Mouse (Mus musculus) cerebellum, adult 2 months (tissue): ENCODE results near the gene D230025D16Rik. TPM values are rescaled to one million over a fixed set of nuclear protein-coding genes. Genes with fewer than 3 reads are reported as not detected.
"Not testable (repeated sequence)": the region's sequence is repeated elsewhere in the genome, so short reads cannot be mapped to it uniquely, and the experiment has no call there.

Experiments used
- DNase-seq, 2 experiments: peaks; one replicate each; pipeline ENCODE4 v3.0.0; 2021
- H3K27ac ChIP-seq: fragments of 200-500 bp; 2 replicates; pipeline ENCODE4 v1.5.1; 2012; ENCODE audit warnings: low read length, control low read depth, inconsistent platforms; ENCODE audit not compliant: insufficient read depth
- H3K27me3 ChIP-seq: fragments of 200-500 bp; 2 replicates; pipeline ENCODE4 v1.6.1; 2012; ENCODE audit warnings: inconsistent platforms, mild to moderate bottlenecking, low read length, moderate library complexity; ENCODE audit not compliant: control insufficient read depth, insufficient read depth
- H3K4me1 ChIP-seq: fragments of 200-500 bp; 2 replicates; pipeline ENCODE4 v1.6.1; 2011; ENCODE audit warnings: low read length; ENCODE audit not compliant: control insufficient read depth, insufficient read depth
- H3K4me3 ChIP-seq: fragments of 200-500 bp; replicated peaks from 2 replicates; pipeline ENCODE3; 2011; ENCODE audit warnings: mild to moderate bottlenecking, low read depth, low read length, control low read depth; ENCODE audit not compliant: insufficient read depth
- CTCF ChIP-seq: fragments of 200-500 bp; IDR thresholded peaks from 2 replicates; pipeline ENCODE4 v1.5.1; 2011; ENCODE audit warnings: low read depth, mild to moderate bottlenecking, control low read depth, low read length, moderate library complexity, borderline replicate concordance; ENCODE audit not compliant: insufficient read depth
- POLR2A ChIP-seq: fragments of 200-500 bp; IDR thresholded peaks from 2 replicates; pipeline ENCODE4 v1.6.1; 2011; ENCODE audit warnings: low read length, control low read depth, borderline replicate concordance; ENCODE audit not compliant: insufficient read depth
- WGBS: fragments of 180-500 bp; shearing (Covaris S2); methylation state at CpG from one replicate; pipeline ENCODE4 v1.1.7; 2018; 5-methylcytosine and 5-hydroxymethylcytosine counted together
- polyA plus RNA-seq: library from polyadenylated mRNA; depleted of rRNA; stranded (reverse); fragments of >200 nt; gene quantifications from 2 replicates; pipeline ENCODE4 v1.2.3, GENCODE M21; 2012; rRNA removed

D230025D16Rik gene
- 34.9 and 36.4 TPM in 2 replicates for polyA plus RNA-seq

DNA sequence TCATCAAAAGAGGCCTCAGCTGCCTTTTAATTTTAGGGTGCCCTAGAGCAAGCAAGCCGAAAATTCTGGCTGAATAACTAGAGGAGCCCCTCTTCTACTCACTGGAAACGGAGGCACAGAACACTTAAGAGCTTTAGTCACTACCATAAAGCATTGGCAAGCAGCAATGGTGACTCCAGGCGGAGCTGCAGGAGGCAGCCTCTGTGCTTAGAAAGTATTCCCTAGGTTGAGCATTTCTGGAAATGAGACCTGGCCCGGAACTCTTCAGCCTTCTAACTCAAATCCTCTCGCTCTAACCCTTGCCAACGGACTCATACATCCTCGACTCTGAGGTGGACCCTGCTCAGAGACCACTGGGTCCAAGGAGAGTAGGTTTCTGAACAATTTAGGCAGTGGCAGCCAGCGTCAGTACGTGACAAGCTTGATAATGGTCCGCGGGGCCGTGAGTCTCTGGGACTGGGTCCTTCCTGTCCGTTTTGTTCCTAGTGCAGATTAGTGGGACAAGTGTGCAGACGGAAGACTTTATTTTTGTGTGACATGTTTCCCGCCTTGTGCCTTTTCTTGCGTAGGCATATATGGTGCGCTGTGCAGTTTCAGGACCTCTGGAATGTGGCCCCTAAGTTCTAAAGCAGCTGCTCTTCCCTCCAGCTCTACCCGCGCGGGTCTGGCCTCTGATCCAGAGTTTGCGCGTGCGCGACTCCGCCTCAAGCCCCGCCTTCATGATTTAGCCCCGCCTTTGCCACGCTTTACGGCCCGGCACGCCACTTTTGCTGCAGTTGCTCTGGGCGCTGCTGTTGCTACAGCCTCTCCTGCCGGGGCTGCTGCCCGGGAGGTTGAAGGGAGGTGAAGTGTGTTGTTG, at the start of gene D230025D16Rik:
Gene D230025D16Rik (plus strand): TSS at position 733 of the 859 bp plus-strand sequence.
- H3K27ac ChIP-seq = peak within 1 kb of the TSS; percentile 26
- no peaks in the 10 kb centered on the region for H3K4me1 ChIP-seq
- peak; percentile 99 for TF ChIP-seq POLR2A
- no peak for TF ChIP-seq CTCF
- no peaks in the 10 kb centered on the region for H3K27me3 ChIP-seq
- H3K4me3 ChIP-seq = peak within 1 kb of the TSS; percentile 78
- WGBS = 2% methylated on average over 34 of the region's 34 CpGs
- peak; percentile 92 to 96 for DNase-seq

DNA sequence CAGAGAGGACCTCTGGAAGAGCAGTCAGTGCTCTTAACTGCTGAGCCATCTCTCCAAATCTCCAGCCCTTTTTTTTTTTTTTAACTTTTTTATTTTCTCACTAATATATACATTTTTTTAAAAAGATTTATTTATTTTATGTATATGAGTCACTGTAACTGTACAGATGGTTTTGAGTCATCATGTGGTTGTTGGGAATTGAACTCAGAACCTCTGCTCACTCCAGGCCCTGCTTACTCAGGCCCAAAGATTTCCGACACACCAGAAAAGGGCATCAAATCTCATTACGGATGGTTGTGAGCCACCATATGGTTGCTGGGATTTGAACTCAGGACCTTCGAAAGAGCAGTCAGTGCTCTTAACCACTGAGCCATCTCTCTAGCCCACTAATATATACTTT, 49.7 kb upstream of the D230025D16Rik start:
- not testable (repeated sequence) for H3K4me3 ChIP-seq, H3K27me3 ChIP-seq, H3K27ac ChIP-seq, H3K4me1 ChIP-seq, DNase-seq
- 99% methylated on average over 3 of the region's 3 CpGs for WGBS

DNA sequence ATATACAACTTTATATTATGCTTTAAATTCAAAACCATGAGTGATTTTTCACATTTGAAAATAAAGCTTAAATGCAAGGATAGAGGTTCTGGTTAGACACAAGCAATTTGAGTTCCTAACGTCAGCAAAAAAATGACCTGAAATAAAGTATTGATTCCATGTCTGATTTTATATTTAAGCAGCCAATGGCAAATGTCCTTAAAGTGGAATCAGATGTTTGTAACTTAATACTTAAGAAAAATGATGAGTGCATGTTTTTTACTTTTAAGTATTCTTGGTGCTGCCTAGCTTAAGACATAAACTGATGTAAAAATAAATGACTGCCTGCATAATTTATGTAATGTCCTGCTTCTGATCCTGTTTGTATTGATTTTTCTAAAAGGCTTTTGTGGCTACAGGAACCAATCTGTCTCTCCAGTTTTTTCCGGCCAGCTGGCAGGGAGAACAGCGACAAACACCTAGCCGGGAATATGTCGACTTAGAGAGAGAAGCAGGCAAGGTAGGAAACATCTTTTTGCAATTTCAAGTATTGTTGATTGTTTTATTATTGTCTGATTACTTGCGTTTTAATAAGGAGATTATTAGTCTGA, 46.6 kb upstream of the D230025D16Rik start:
- H3K27ac ChIP-seq = no peak overlapping the region
- DNase-seq = no peak
- no peaks in the 10 kb centered on the region for H3K4me1 ChIP-seq
- TF ChIP-seq CTCF (no peak), POLR2A (no peak)
- H3K4me3 ChIP-seq = no peak overlapping the region
- 67% methylated on average over 6 of the region's 6 CpGs for WGBS
- H3K27me3 ChIP-seq = no peaks in the 10 kb centered on the region

DNA sequence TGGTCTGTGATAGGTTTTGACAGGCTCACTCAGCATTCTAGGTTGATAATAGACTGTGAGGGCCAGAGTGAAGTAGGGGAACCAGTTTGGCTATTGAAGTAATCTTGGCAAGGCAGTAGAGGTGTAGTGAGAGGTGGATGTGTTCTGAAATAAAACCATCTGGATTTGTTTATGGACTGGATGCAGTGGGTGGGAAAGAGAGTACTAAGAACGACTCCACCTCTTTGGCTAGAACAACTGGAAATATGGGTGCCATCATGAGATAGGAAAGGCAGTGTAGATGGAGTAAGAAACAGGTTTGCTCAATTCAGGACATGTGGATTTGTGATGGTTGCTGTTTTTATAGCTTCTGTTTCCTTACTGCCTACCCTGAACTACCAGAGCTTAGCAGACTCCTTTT, 42.7 kb upstream of the D230025D16Rik start:
- Histone ChIP-seq H3K27ac (no peak overlapping the region), H3K4me3 (no peak overlapping the region), H3K4me1 (no peaks in the 10 kb centered on the region), H3K27me3 (no peaks in the 10 kb centered on the region)
- WGBS = 79% methylated on average over 1 of the region's 1 CpGs
- TF ChIP-seq POLR2A = no peak
- no peak for TF ChIP-seq CTCF
- no peak for DNase-seq

DNA sequence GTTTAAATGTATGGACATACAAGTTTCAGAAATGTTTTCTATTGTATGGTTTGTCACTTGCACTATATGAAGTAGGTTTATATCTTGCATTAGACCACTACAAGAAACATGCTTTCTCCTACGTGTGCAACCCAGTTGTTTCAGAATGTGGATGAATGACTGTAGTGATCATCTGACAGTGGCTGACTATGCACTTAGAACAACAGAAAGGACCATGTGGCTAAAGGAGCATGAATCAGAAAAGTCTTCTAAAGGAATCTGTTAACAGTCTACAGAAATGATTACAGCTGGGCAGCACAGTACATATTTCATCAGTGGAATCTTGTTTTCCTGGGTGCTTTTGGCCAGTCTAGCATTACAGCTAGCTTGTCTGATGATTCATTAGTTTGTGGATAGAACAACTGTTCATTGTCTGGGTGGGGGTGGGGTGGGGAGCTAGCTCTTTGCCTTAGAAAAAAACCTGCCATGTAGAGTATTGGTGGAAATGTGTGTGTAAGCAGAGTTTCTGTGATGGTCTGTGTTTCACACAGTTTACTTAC, 38.4 kb upstream of the D230025D16Rik start:
- no peaks in the 10 kb centered on the region for H3K4me1 ChIP-seq
- no peaks in the 10 kb centered on the region for H3K27me3 ChIP-seq
- no peak overlapping the region for H3K4me3 ChIP-seq
- H3K27ac ChIP-seq = no peak overlapping the region
- no peak for DNase-seq
- 79% methylated on average over 1 of the region's 1 CpGs for WGBS
- TF ChIP-seq CTCF = no peak
- TF ChIP-seq POLR2A = no peak

DNA sequence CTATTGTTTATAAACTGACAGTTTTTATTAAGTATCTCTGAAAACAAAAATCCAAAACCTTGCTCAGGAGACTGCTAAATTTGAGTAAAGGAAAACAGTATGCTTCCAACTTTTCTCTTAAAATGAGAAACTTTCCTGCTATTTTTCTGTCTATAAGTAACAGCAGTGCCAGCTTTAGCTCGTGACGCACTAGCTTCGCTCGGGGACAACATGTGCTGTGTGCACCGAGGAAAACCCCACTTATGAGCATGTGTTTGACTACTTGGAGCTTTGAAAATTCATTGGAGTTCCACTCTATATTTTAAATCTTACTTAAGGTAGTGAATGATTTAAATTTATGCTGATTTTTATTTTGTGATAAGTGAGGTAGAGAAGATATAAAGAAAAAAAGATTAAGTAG, 32.8 kb upstream of the D230025D16Rik start:
- TF ChIP-seq CTCF = no peak
- no peak for TF ChIP-seq POLR2A
- Histone ChIP-seq H3K4me1 (no peaks in the 10 kb centered on the region), H3K27me3 (no peaks in the 10 kb centered on the region), H3K4me3 (no peak overlapping the region), H3K27ac (no peak overlapping the region)
- DNase-seq = no peak
- 95% methylated on average over 5 of the region's 5 CpGs for WGBS

DNA sequence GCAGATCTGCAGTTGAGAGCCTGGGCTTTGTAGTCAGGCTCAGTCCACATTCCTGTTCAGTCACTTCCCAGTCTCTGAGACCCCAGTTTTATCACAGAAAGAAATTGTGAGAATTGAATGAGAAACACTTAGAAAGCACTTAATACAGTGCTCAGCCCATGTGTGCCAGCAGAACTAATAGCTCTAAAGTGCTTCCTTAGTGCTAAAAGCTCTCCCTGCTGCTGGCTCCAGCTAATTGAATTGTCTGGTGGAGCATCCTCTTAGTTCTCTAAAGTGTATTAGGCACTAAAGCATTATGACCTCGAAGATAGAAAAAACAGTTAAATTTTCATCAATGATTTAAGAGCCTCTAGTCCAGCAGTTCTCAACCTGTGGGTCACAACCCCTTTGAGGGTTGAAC, 19.2 kb upstream of the D230025D16Rik start:
- Histone ChIP-seq H3K27me3 (no peaks in the 10 kb centered on the region), H3K4me1 (no peaks in the 10 kb centered on the region), H3K4me3 (no peak overlapping the region), H3K27ac (no peak overlapping the region)
- WGBS = 62% methylated on average over 1 of the region's 1 CpGs
- TF ChIP-seq CTCF (no peak), POLR2A (no peak)
- DNase-seq = no peak

DNA sequence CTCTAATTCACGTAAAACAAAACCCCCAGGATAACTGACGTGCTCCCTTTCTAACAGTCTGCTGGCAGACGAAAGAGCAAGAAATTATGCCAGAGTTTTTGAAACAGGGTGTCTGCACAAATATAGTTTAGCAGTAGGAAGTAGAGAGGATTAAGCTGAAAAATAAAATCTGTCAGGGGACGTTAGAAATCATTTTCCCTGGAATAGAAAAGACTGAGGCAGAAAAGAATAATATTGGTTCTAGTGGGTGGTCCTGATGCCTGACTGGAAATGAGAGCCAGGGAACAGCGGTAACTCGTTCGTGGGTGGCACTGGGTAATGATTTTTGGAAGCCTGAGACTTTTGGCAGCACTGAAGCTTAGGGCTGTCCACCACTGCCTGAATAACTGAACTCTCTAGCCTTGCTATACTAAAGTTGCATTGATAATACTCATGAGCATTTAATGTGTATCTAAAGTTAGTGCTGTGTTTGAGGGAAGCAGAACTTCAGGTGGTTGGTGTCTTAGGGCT, 18.1 kb upstream of the D230025D16Rik start:
- H3K27ac ChIP-seq = no peak overlapping the region
- TF ChIP-seq POLR2A (no peak), CTCF (no peak)
- DNase-seq = no peak

More for the DNA sequence above, 18.1 kb upstream of the D230025D16Rik start:
- H3K4me1 ChIP-seq = no peaks in the 10 kb centered on the region
- no peaks in the 10 kb centered on the region for H3K27me3 ChIP-seq
- no peak overlapping the region for H3K4me3 ChIP-seq
- WGBS = 19% methylated on average over 7 of the region's 7 CpGs
